Mouse (Mus musculus) megakaryocyte, embryonic 14.5 days (primary cell): Measurements from ENCODE around the gene Havcr2.

Experiments used
- FLI1 ChIP-seq: IDR thresholded peaks from 2 replicates; pipeline ENCODE4 v1.6.1; 2012; ENCODE audit warnings: low read length, inconsistent platforms, mixed read lengths
- GATA1 ChIP-seq: IDR thresholded peaks from 3 replicates; pipeline ENCODE4 v1.6.1; 2012; ENCODE audit warnings: mixed read lengths, low read length, inconsistent platforms, borderline replicate concordance

GRCm38 (mm10) chr11:46488650-46489049 is 33.9 kb downstream of the Havcr2 start:
- TF ChIP-seq GATA1 (no peak), FLI1 (no peak)
